Mouse (Mus musculus): ENCODE measurements around the gene Bbs12. TPM values are rescaled to one million over a fixed set of nuclear protein-coding genes. Genes with fewer than 3 reads are reported as not detected.

Gene Bbs12
- 2.9 TPM in 2 replicates for polyA plus RNA-seq (2015; fragmentation: Nextera tagmentation; extraction: Ambion mirVana)

GRCm38 (mm10) chr3:37312370-37312941, at the start of gene Bbs12, which contains the start of gene Cetn4:
Bbs12 (plus strand) TSS chr3:37312554.
Cetn4 (minus strand) TSS chr3:37312708.

GRCm38 (mm10) chr3:37348221-37349165, 36.1 kb downstream of the Bbs12 start, which contains the start of gene Fgf2:
Fgf2 (plus strand) TSS chr3:37348346.

Other genes starting within 250 kb of the Bbs12 start
- not detected in 2 replicates for gene Adad1, start 249.0 kb upstream of the Bbs12 start, polyA plus RNA-seq (2015; fragmentation: Nextera tagmentation; extraction: Ambion mirVana)
- 0.39 and 0.46 TPM in 2 replicates for gene Il2, start 186.6 kb upstream of the Bbs12 start, polyA plus RNA-seq (2015; fragmentation: Nextera tagmentation; extraction: Ambion mirVana)
- gene Il21, start 79.9 kb upstream of the Bbs12 start, polyA plus RNA-seq (2015; fragmentation: Nextera tagmentation; extraction: Ambion mirVana) = not detected in 2 replicates
- 1.9 TPM in 2 replicates for gene Cetn4, start 154 bp downstream of the Bbs12 start, polyA plus RNA-seq (2015; fragmentation: Nextera tagmentation; extraction: Ambion mirVana)
- 1.5 and 2.2 TPM in 2 replicates for gene Fgf2, start 35.8 kb downstream of the Bbs12 start, polyA plus RNA-seq (2015; fragmentation: Nextera tagmentation; extraction: Ambion mirVana)
- 17.7 and 24.2 TPM in 2 replicates for gene Spata5, start 107.3 kb downstream of the Bbs12 start, polyA plus RNA-seq (2015; fragmentation: Nextera tagmentation; extraction: Ambion mirVana)
- gene Nudt6, start 107.7 kb downstream of the Bbs12 start, polyA plus RNA-seq (2015; fragmentation: Nextera tagmentation; extraction: Ambion mirVana) = 7.0 and 8.9 TPM in 2 replicates

All from urinary bladder, postnatal 0 days (tissue).